Mouse (Mus musculus): ENCODE results near the gene Pnpla6.
"Not testable (repeated sequence)": the region's sequence is repeated elsewhere in the genome, so short reads cannot be mapped to it uniquely, and the experiment has no call there.

Gene Pnpla6

GRCm38 (mm10) chr8:3556114-3556513 is 40.9 kb downstream of the Pnpla6 start:
- in situ Hi-C loops (cut with MboI; ENCODE audit: low pct_unique_long_range_greater_than_20kb in 1 of 2, low sequenced_read_pairs in 2 of 2, unreplicated experiment in 1 of 2): no loop called here

- in situ Hi-C loops (cut with MboI; ENCODE audit: low pct_unique_long_range_greater_than_20kb in 1 of 2, low sequenced_read_pairs in 2 of 2, unreplicated experiment in 1 of 2): no loop called here
Measured at GRCm38 (mm10) chr8:3567641-3568371, 52.6 kb downstream of the Pnpla6 start, which contains the start of gene C330021F23Rik. C330021F23Rik (plus strand) TSS chr8:3567990.

- in situ Hi-C loops (cut with MboI; ENCODE audit: low pct_unique_long_range_greater_than_20kb in 1 of 2, low sequenced_read_pairs in 2 of 2, unreplicated experiment in 1 of 2): no loop called here
Measured at GRCm38 (mm10) chr8:3568378-3568777, 53.2 kb downstream of the Pnpla6 start.

GRCm38 (mm10) chr8:3569784-3570183 is 54.6 kb downstream of the Pnpla6 start:
- in situ Hi-C loops (cut with MboI; ENCODE audit: low pct_unique_long_range_greater_than_20kb in 1 of 2, low sequenced_read_pairs in 2 of 2, unreplicated experiment in 1 of 2): loop anchor here in 1 of 2 experiments (5.0 kb wide), 1 partner anchor 103 kb away; the partner anchor contains the start of gene Fcor

GRCm38 (mm10) chr8:3574546-3574945 is 59.4 kb downstream of the Pnpla6 start:
- in situ Hi-C loops (cut with MboI; ENCODE audit: low pct_unique_long_range_greater_than_20kb in 1 of 2, low sequenced_read_pairs in 2 of 2, unreplicated experiment in 1 of 2): loop anchor here in 1 of 2 experiments (5.0 kb wide), 1 partner anchor 98 kb away; the partner anchor contains the start of gene Fcor

GRCm38 (mm10) chr8:3576211-3576960 is 61.2 kb downstream of the Pnpla6 start:
- in situ Hi-C loops (cut with MboI; ENCODE audit: low pct_unique_long_range_greater_than_20kb in 1 of 2, low sequenced_read_pairs in 2 of 2, unreplicated experiment in 1 of 2): no loop called here

GRCm38 (mm10) chr8:3579390-3580364 is 64.5 kb downstream of the Pnpla6 start:
- in situ Hi-C loops (cut with MboI; ENCODE audit: low pct_unique_long_range_greater_than_20kb in 1 of 2, low sequenced_read_pairs in 2 of 2, unreplicated experiment in 1 of 2): no loop called here

GRCm38 (mm10) chr8:3581961-3582360 is 66.8 kb downstream of the Pnpla6 start:
- in situ Hi-C loops (cut with MboI; ENCODE audit: low pct_unique_long_range_greater_than_20kb in 1 of 2, low sequenced_read_pairs in 2 of 2, unreplicated experiment in 1 of 2): not testable (repeated sequence)

- in situ Hi-C loops (cut with MboI; ENCODE audit: low pct_unique_long_range_greater_than_20kb in 1 of 2, low sequenced_read_pairs in 2 of 2, unreplicated experiment in 1 of 2): no loop called here
Measured at GRCm38 (mm10) chr8:3586452-3586851, 71.3 kb downstream of the Pnpla6 start.

GRCm38 (mm10) chr8:3586993-3587390 is 71.8 kb downstream of the Pnpla6 start, which contains the start of gene Camsap3:
Camsap3 (plus strand) TSS chr8:3587293.
- in situ Hi-C loops (cut with MboI; ENCODE audit: low pct_unique_long_range_greater_than_20kb in 1 of 2, low sequenced_read_pairs in 2 of 2, unreplicated experiment in 1 of 2): no loop called here

GRCm38 (mm10) chr8:3587391-3588257 is 72.4 kb downstream of the Pnpla6 start:
- in situ Hi-C loops (cut with MboI; ENCODE audit: low pct_unique_long_range_greater_than_20kb in 1 of 2, low sequenced_read_pairs in 2 of 2, unreplicated experiment in 1 of 2): no loop called here

- in situ Hi-C loops (cut with MboI; ENCODE audit: low pct_unique_long_range_greater_than_20kb in 1 of 2, low sequenced_read_pairs in 2 of 2, unreplicated experiment in 1 of 2): no loop called here
Measured at GRCm38 (mm10) chr8:3588258-3588633, 73.1 kb downstream of the Pnpla6 start.

- in situ Hi-C loops (cut with MboI; ENCODE audit: low pct_unique_long_range_greater_than_20kb in 1 of 2, low sequenced_read_pairs in 2 of 2, unreplicated experiment in 1 of 2): no loop called here
Measured at GRCm38 (mm10) chr8:3593470-3593869, 78.3 kb downstream of the Pnpla6 start.

Measured in mouse embryonic stem cell (cell line).